Mouse (Mus musculus): ENCODE data around the gene Tomm6. TPM values are rescaled to one million over a fixed set of nuclear protein-coding genes. Genes with fewer than 3 reads are reported as not detected.

The Tomm6 gene
- polyA plus RNA-seq, 1 experiment from 2014 or later: 360 TPM

DNA sequence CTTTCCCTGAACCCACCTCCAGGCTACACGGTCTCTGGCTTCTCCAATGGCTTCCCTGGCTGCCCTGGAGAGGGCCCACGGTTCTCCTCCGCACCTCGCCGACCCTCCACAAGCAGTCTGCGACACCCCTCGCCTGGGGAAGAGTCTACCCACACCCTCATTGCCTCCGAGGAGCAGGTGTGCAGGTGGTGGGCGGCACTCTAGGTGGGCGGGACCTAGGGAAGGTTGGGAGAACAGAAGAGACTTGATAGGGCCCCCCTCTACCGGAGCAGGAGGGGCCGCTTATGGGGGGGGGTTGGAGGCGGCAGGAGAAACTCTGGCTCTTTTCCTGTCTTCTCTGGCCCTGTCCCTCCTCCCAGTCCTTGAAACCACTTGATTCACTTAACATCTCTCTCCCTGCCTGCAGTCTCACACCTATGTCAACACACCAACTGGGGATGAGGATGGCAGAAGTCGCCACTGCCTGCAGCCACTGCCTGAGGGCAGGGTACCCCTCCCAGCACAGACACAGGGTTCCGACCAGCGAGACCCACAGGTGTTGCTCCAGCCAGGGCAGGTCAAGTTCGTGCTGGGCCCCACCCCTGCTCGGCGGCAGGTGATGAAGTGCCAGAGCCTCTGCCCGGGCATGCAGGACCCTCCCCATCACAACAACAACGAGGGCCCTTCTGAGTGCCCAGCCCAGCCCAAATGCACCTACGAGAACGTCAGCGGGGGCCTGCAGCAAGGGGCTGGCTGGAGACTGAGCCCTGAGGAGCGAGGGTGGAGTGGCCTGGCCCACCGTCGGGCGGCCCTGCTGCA is 14.6 kb upstream of the Tomm6 start:
- no peak overlapping the region for H3K4me3 ChIP-seq (ENCODE audit: low read depth, low read length)

DNA sequence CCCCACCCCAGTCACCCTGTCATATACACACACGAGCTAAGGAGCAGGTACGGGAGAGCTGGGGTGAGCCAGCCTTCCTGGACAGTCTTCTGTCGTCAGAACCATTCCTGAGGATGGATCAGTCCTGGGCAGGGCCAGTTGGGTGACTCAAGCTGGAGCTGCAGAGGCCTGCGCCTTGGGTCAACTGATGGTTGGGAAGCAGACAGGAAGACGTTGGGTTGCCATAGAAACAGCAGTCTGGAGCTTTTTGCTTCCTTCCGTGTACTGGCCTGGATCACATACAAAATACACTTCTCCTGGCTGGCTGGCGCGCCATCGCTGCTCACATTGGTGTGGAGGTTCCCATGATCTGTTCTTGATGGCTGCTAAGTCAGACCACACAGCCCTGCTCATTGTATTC is 13.6 kb upstream of the Tomm6 start:
- no peak overlapping the region for H3K4me2 ChIP-seq
- H3K27me3 ChIP-seq (ENCODE audit: control insufficient read depth, insufficient read depth, low read length): peaks cover 17% of the 10 kb centered on the region
- H3K9ac ChIP-seq (ENCODE audit: low read depth, low read length): no peak overlapping the region
- no peak overlapping the region for H3K27ac ChIP-seq (ENCODE audit: low read depth, low read length)
- H3K9me3 ChIP-seq (replicated peaks; ENCODE audit: control insufficient read depth, low read length): no peaks in the 10 kb centered on the region
- H3K4me1 ChIP-seq (ENCODE audit: control insufficient read depth, insufficient read depth, low read length): peaks cover 8% of the 10 kb centered on the region
- H3K4me3 ChIP-seq (ENCODE audit: low read depth, low read length): no peak overlapping the region
- ATAC-seq (replicated peaks; ENCODE audit: insufficient number of reproducible peaks, low FRiP score, low TSS enrichment): no peak
- no peaks in the 10 kb centered on the region for H3K36me3 ChIP-seq (ENCODE audit: control insufficient read depth, insufficient read depth, low read length)
- 74% methylated on average over 9 of the region's 9 CpGs for WGBS (ENCODE audit: insufficient replicate concordance)

More for the DNA sequence above, 14.6 kb upstream of the Tomm6 start:
- H3K9me3 ChIP-seq (replicated peaks; ENCODE audit: control insufficient read depth, low read length): no peaks in the 10 kb centered on the region
- 26% methylated on average over 28 of the region's 28 CpGs for WGBS (ENCODE audit: insufficient replicate concordance)
- H3K27ac ChIP-seq (ENCODE audit: low read depth, low read length): no peak overlapping the region
- ATAC-seq (replicated peaks; ENCODE audit: insufficient number of reproducible peaks, low FRiP score, low TSS enrichment): no peak; the same call in 1 of the 2 replicates
- H3K36me3 ChIP-seq (ENCODE audit: control insufficient read depth, insufficient read depth, low read length): no peaks in the 10 kb centered on the region
- H3K27me3 ChIP-seq (ENCODE audit: control insufficient read depth, insufficient read depth, low read length): peaks cover 17% of the 10 kb centered on the region
- H3K4me1 ChIP-seq (ENCODE audit: control insufficient read depth, insufficient read depth, low read length): peaks cover 8% of the 10 kb centered on the region
- H3K4me2 ChIP-seq: peak overlapping the region; percentile 38
- H3K9ac ChIP-seq (ENCODE audit: low read depth, low read length): no peak overlapping the region

GRCm38 (mm10) chr17:47699055-47699454 is 10.9 kb upstream of the Tomm6 start:
- no peak for ATAC-seq (replicated peaks; ENCODE audit: insufficient number of reproducible peaks, low FRiP score, low TSS enrichment)
- 77% methylated on average over 2 of the region's 2 CpGs for WGBS (ENCODE audit: insufficient replicate concordance)
- no peak overlapping the region for H3K27ac ChIP-seq (ENCODE audit: low read depth, low read length)

DNA sequence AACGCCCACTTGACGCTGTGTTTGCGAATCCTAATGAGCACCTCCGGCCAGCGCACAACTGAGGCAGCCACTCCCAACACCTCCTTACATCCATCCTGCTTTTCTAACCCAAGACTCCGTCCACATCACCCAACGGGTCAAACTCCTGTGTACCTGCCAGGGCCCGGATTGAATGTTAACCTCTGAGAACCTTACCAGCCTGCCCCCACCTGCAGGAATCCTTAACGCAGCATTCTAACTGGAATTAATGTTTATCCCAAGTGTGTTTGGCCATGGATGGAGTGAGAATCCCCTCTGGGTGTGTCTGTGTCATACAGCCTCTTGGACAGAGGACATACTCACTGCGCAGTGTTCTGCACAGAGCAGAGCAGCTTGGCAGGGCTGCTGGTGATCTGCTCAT is 10.0 kb upstream of the Tomm6 start:
- no peak for ATAC-seq (replicated peaks; ENCODE audit: insufficient number of reproducible peaks, low FRiP score, low TSS enrichment)
- H3K4me1 ChIP-seq (ENCODE audit: control insufficient read depth, insufficient read depth, low read length): peaks cover 18% of the 10 kb centered on the region
- WGBS (ENCODE audit: insufficient replicate concordance): 84% methylated on average over 10 of the region's 10 CpGs
- H3K27ac ChIP-seq (ENCODE audit: low read depth, low read length): no peak overlapping the region
- no peak overlapping the region for H3K4me2 ChIP-seq
- H3K9me3 ChIP-seq (replicated peaks; ENCODE audit: control insufficient read depth, low read length): no peaks in the 10 kb centered on the region
- no peak overlapping the region for H3K9ac ChIP-seq (ENCODE audit: low read depth, low read length)
- no peak overlapping the region for H3K4me3 ChIP-seq (ENCODE audit: low read depth, low read length)
- no peaks in the 10 kb centered on the region for H3K36me3 ChIP-seq (ENCODE audit: control insufficient read depth, insufficient read depth, low read length)
- H3K27me3 ChIP-seq (ENCODE audit: control insufficient read depth, insufficient read depth, low read length): peaks cover 20% of the 10 kb centered on the region

More at GRCm38 (mm10) chr17:47699055-47699454, 10.9 kb upstream of the Tomm6 start:
- H3K4me3 ChIP-seq (ENCODE audit: low read depth, low read length): no peak overlapping the region
- peaks cover 13% of the 10 kb centered on the region for H3K4me1 ChIP-seq (ENCODE audit: control insufficient read depth, insufficient read depth, low read length)
- H3K27me3 ChIP-seq (ENCODE audit: control insufficient read depth, insufficient read depth, low read length): peaks cover 22% of the 10 kb centered on the region
- no peak overlapping the region for H3K4me2 ChIP-seq
- H3K9me3 ChIP-seq (replicated peaks; ENCODE audit: control insufficient read depth, low read length): no peaks in the 10 kb centered on the region
- H3K36me3 ChIP-seq (ENCODE audit: control insufficient read depth, insufficient read depth, low read length): no peaks in the 10 kb centered on the region
- no peak overlapping the region for H3K9ac ChIP-seq (ENCODE audit: low read depth, low read length)

- H3K27me3 ChIP-seq (ENCODE audit: control insufficient read depth, insufficient read depth, low read length): peaks cover 11% of the 10 kb centered on the region
- no peaks in the 10 kb centered on the region for H3K36me3 ChIP-seq (ENCODE audit: control insufficient read depth, insufficient read depth, low read length)
- H3K4me2 ChIP-seq: peak overlapping the region; percentile 83
- H3K9me3 ChIP-seq (replicated peaks; ENCODE audit: control insufficient read depth, low read length): no peaks in the 10 kb centered on the region
- no peak; the same call in 1 of the 2 replicates for ATAC-seq (replicated peaks; ENCODE audit: insufficient number of reproducible peaks, low FRiP score, low TSS enrichment)
- peak overlapping the region; percentile 87 for H3K9ac ChIP-seq (ENCODE audit: low read depth, low read length)
- peaks cover 10% of the 10 kb centered on the region; the same call in 1 of the 2 replicates for H3K4me1 ChIP-seq (ENCODE audit: control insufficient read depth, insufficient read depth, low read length)
- no peak overlapping the region for H3K27ac ChIP-seq (ENCODE audit: low read depth, low read length)
- H3K4me3 ChIP-seq (ENCODE audit: low read depth, low read length): peak overlapping the region; percentile 83
- under 1% methylated on average over 20 of the region's 23 CpGs for WGBS (ENCODE audit: insufficient replicate concordance)
Observed at GRCm38 (mm10) chr17:47695337-47695710, 7.1 kb upstream of the Tomm6 start.

DNA sequence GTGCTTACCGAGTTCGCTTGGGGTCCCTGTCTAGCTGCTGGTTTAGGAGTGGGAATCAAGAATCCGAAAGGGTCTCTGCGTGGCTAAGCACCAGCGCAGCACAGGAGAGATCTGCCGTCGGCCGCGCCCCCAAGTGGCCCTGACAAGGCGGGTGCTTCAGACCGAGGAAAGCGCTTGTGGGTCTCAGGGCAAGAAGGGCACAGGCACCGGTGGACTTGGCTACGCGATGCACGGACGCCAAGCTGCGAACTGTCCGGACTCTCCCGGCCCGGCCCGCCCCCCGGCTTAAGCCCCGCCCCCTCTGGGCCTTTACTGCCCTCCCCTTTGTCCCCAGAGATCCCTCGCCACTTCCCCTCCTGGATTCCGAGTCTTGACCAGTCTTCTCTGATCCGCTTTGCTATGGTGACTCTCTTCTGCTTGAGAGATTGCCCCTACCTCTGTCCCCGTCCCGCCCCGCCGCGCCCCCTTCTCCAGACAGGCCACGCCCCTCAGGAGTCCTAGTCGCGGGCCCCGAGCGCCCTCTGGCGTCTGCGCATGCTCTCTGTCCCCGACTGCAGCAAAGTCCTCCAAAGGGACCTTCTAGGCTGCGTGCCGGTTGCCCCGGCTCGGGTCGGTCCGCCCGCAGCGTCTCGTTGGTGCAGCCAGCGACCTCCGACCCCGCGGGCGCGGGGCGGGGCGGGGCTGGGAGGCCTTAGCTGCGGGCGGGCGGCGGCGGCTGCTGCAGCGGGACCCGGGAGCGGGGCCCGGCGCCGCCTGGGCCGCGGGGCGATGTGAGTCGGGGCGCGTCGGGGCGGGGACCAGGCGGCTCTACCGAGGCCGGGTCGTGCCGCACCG is 6.5 kb upstream of the Tomm6 start, which contains the start of gene Prickle4:
Gene Prickle4 (minus strand): TSS at position 234 of the 834 bp plus-strand sequence.
- H3K9me3 ChIP-seq (replicated peaks; ENCODE audit: control insufficient read depth, low read length): no peaks in the 10 kb centered on the region
- whole genome bisulfite sequencing (ENCODE audit: insufficient replicate concordance): under 1% methylated on average over 67 of the region's 82 CpGs
- H3K4me3 ChIP-seq (ENCODE audit: low read depth, low read length): peak within 1 kb of the TSS; percentile 83
- peak; percentile 91 for ATAC-seq (replicated peaks; ENCODE audit: insufficient number of reproducible peaks, low FRiP score, low TSS enrichment)
- peaks cover 15% of the 10 kb centered on the region for H3K27me3 ChIP-seq (ENCODE audit: control insufficient read depth, insufficient read depth, low read length)
- H3K36me3 ChIP-seq (ENCODE audit: control insufficient read depth, insufficient read depth, low read length): no peaks in the 10 kb centered on the region
- H3K4me2 ChIP-seq: peak within 1 kb of the TSS; percentile 83
- H3K9ac ChIP-seq (ENCODE audit: low read depth, low read length): peak within 1 kb of the TSS; percentile 87
- H3K4me1 ChIP-seq (ENCODE audit: control insufficient read depth, insufficient read depth, low read length): peaks cover 10% of the 10 kb centered on the region; the same call in 1 of the 2 replicates
- H3K27ac ChIP-seq (ENCODE audit: low read depth, low read length): peak within 1 kb of the TSS; percentile 42; the same call in 1 of the 2 replicates

GRCm38 (mm10) chr17:47694442-47694502 is 6.1 kb upstream of the Tomm6 start, which contains the start of gene Gm21981:
TSS of gene Gm21981 (minus strand) at chr17:47694455.
- 0% methylated on average over 3 of the region's 3 CpGs for WGBS (ENCODE audit: insufficient replicate concordance)
- H3K9ac ChIP-seq (ENCODE audit: low read depth, low read length): peak within 1 kb of the TSS; percentile 87
- peak within 1 kb of the TSS; percentile 83 for H3K4me2 ChIP-seq
- no peaks in the 10 kb centered on the region for H3K9me3 ChIP-seq (replicated peaks; ENCODE audit: control insufficient read depth, low read length)
- peak within 1 kb of the TSS; percentile 83 for H3K4me3 ChIP-seq (ENCODE audit: low read depth, low read length)
- H3K36me3 ChIP-seq (ENCODE audit: control insufficient read depth, insufficient read depth, low read length): no peaks in the 10 kb centered on the region
- no peak for ATAC-seq (replicated peaks; ENCODE audit: insufficient number of reproducible peaks, low FRiP score, low TSS enrichment)
- peaks cover 10% of the 10 kb centered on the region; the same call in 1 of the 2 replicates for H3K4me1 ChIP-seq (ENCODE audit: control insufficient read depth, insufficient read depth, low read length)
- peak within 1 kb of the TSS; percentile 42; the same call in 1 of the 2 replicates for H3K27ac ChIP-seq (ENCODE audit: low read depth, low read length)
- peaks cover 15% of the 10 kb centered on the region for H3K27me3 ChIP-seq (ENCODE audit: control insufficient read depth, insufficient read depth, low read length)

DNA sequence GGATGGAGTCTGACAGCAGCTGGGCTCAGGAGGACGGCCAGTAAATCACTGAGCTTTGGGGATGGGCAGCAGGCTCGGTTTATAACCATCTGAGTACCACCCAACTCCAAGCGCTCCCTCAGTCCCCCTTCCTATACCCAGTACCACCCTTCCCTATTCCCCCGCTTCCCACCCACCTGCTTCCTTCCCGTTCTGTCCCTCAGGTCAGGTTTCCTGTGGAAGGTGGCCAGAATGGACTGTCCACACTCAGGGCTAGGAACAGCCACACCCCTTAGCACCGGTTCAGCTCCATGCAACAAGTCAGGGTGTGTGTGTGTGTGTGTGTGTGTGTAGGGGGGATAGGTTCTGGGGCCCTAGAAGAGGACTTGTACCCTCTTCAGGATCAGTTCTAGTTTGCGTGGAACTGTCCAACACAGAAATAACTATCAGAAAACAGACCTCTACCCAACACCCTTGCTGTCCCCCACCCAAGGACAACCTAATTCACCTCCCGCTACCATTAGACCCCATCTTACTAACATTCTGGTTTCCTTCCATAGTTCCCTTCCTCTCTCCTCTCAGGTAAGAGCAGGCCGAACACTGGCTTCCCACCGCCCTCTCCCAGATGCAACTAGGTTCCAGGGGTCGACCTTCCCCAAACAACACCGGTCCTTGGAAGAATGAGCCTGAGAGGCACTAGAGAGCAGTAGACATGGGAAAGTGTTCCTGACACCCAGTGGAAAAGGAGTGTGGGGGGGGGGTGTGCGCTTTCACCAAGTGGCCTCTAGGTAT is 5.7 kb upstream of the Tomm6 start:
- H3K27me3 ChIP-seq (ENCODE audit: control insufficient read depth, insufficient read depth, low read length): peaks cover 15% of the 10 kb centered on the region
- peak overlapping the region; percentile 83 for H3K4me3 ChIP-seq (ENCODE audit: low read depth, low read length)
- no peak overlapping the region for H3K27ac ChIP-seq (ENCODE audit: low read depth, low read length)
- peaks cover 12% of the 10 kb centered on the region; the same call in 1 of the 2 replicates for H3K4me1 ChIP-seq (ENCODE audit: control insufficient read depth, insufficient read depth, low read length)
- WGBS (ENCODE audit: insufficient replicate concordance): 35% methylated on average over 13 of the region's 13 CpGs
- peak; percentile 12; the same call in 1 of the 2 replicates for ATAC-seq (replicated peaks; ENCODE audit: insufficient number of reproducible peaks, low FRiP score, low TSS enrichment)
- H3K9ac ChIP-seq (ENCODE audit: low read depth, low read length): peak overlapping the region; percentile 87
- no peaks in the 10 kb centered on the region for H3K9me3 ChIP-seq (replicated peaks; ENCODE audit: control insufficient read depth, low read length)
- H3K36me3 ChIP-seq (ENCODE audit: control insufficient read depth, insufficient read depth, low read length): no peaks in the 10 kb centered on the region
- peak overlapping the region; percentile 83 for H3K4me2 ChIP-seq

Measured in heart, embryonic 11.5 days (tissue).